Mouse (Mus musculus) fat pad, adult 2 months (tissue): ENCODE data around the gene Rtn1.

ENCODE experiments used
- DNase-seq: peaks from one replicate; pipeline ENCODE4 v3.0.0-alpha.2; 2011; ENCODE audit warnings: low read depth, low spot score; ENCODE audit errors: extremely low read depth

Rtn1 gene

GRCm38 (mm10) chr12:72408954-72409353 lies at the start of gene Rtn1:
TSS of gene Rtn1 (minus strand) at chr12:72409054.
- DNase-seq: no peak

GRCm38 (mm10) chr12:72453941-72454340 lies 45.1 kb upstream of the Rtn1 start:
- DNase-seq: no peak

GRCm38 (mm10) chr12:72441839-72442576 lies 33.2 kb upstream of the Rtn1 start, which contains the start of gene Lrrc9:
TSS of gene Lrrc9 (plus strand) at chr12:72441866.
- DNase-seq: no peak

- DNase-seq: no peak
Observed at GRCm38 (mm10) chr12:72438961-72439480, 30.2 kb upstream of the Rtn1 start.

GRCm38 (mm10) chr12:72437676-72438341 lies 29.0 kb upstream of the Rtn1 start:
- DNase-seq: no peak

GRCm38 (mm10) chr12:72433241-72433865 lies 24.5 kb upstream of the Rtn1 start:
- DNase-seq: no peak

GRCm38 (mm10) chr12:72432209-72432608 lies 23.4 kb upstream of the Rtn1 start:
- DNase-seq: no peak

GRCm38 (mm10) chr12:72427722-72428126 lies 18.9 kb upstream of the Rtn1 start:
- DNase-seq: no peak

GRCm38 (mm10) chr12:72422681-72423080 lies 13.8 kb upstream of the Rtn1 start:
- no peak for DNase-seq

- DNase-seq: no peak
Observed at GRCm38 (mm10) chr12:72417762-72418161, 8.9 kb upstream of the Rtn1 start.

GRCm38 (mm10) chr12:72408111-72408891 lies 553 bp downstream of the Rtn1 start:
- no peak for DNase-seq

GRCm38 (mm10) chr12:72407721-72408110 lies 1.1 kb downstream of the Rtn1 start:
- no peak for DNase-seq

- no peak for DNase-seq
Observed at GRCm38 (mm10) chr12:72407146-72407545, 1.7 kb downstream of the Rtn1 start.

GRCm38 (mm10) chr12:72405031-72405430 lies 3.8 kb downstream of the Rtn1 start:
- no peak for DNase-seq

GRCm38 (mm10) chr12:72393046-72393805 lies 15.6 kb downstream of the Rtn1 start:
- DNase-seq: no peak

GRCm38 (mm10) chr12:72390346-72390745 lies 18.5 kb downstream of the Rtn1 start:
- no peak for DNase-seq

- no peak for DNase-seq
Observed at GRCm38 (mm10) chr12:72389377-72390103, 19.3 kb downstream of the Rtn1 start.

GRCm38 (mm10) chr12:72388835-72389234 lies 20.0 kb downstream of the Rtn1 start:
- DNase-seq: no peak

- DNase-seq: no peak
Observed at GRCm38 (mm10) chr12:72388135-72388534, 20.7 kb downstream of the Rtn1 start.

- no peak for DNase-seq
Observed at GRCm38 (mm10) chr12:72376309-72376708, 32.5 kb downstream of the Rtn1 start.
